Mouse (Mus musculus) embryonic fibroblast, embryonic 13.5 days (primary cell): ENCODE measurements at regions not wholly inside any gene's neighbourhood (a gene's known extent, or its start where the extent isn't known, plus 50 kb on each side); places are given as distances from the start of the nearest gene placed in this dataset.

ENCODE experiments used
- CTCF ChIP-seq: IDR thresholded peaks from 2 replicates; pipeline ENCODE4 v1.5.1; 2011; ENCODE audit warnings: mild to moderate bottlenecking, control low read depth, low read length, moderate library complexity, borderline replicate concordance; ENCODE audit not compliant: insufficient read depth
- POLR2A ChIP-seq: IDR thresholded peaks from 2 replicates; pipeline ENCODE4 v1.6.1; 2011; ENCODE audit warnings: low read depth, mild to moderate bottlenecking, control low read depth, low read length, moderate library complexity

DNA sequence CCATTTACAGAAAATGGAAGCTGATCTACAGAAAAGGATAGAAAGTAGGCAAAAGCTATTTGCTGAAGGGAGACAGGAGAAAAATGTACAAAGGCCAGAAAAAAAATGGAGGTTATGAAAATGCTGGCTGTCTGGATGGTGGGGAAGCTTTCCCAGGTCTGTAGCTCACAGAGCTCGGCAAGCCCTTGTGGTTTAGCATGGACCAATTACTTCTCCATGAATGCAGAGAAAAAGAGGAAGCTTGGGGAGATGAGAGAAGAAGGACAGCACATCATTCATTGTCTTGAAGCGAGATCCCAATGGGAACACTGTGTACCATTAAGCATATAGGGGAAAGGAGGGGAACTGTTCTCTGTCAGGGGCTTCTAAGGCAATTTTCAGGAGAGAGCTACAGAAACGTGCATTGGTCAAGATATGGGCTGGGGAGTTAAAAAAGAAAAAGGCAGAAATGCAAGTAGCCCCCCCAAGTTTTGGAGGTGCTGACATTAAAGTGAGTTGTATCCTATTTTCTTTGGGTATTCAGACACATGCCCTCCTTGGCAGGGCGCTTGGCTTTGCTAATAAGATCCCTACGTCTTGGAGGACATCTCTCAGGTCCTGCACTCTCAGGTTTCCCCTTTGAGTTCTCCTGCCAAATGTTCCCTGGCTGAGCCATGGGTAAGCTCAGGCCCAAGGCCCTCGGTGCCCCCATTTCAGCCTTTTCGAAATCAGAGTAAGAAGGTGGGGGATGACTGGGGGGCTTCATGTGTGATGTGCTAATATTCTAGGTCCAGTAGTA lies 105.8 kb upstream of the Jun start:
- TF ChIP-seq POLR2A (no peak), CTCF (no peak)
